Comparison of ENCODE assay signal across 8 mouse cellular contexts in genomic region chr4:147904313-147905089, GRCm38 (mm10). TPM values are rescaled to one million over a fixed set of nuclear protein-coding genes. Genes with fewer than 3 reads are reported as not detected.
DNase-seq lines count a peak whose midpoint lies in the region; ATAC-seq and TF ChIP-seq lines count a peak whose summit lies in the region.

Gene Mfn2, minus strand, starts transcription at chr4:147904704.

- peak within 1 kb of the TSS; percentile 92 for H3K4me3 ChIP-seq in hindbrain, embryonic 10.5 days
- peak within 1 kb of the TSS; percentile 94 for H3K4me3 ChIP-seq in lung, postnatal 0 days (ENCODE audit: low read depth, low read length)

- peaks cover 34% of the 10 kb centered on the region for H3K36me3 ChIP-seq in hindbrain, embryonic 10.5 days
- 0 out of 2 replicates have a peak, but pooled peaks cover 3% of the 10 kb centered on the region for H3K36me3 ChIP-seq in lung, postnatal 0 days (ENCODE audit: insufficient read depth, low read length)

- H3K9me3 ChIP-seq in hindbrain, embryonic 10.5 days: no peaks in the 10 kb centered on the region
- H3K9me3 ChIP-seq in lung, postnatal 0 days (ENCODE audit: low read length): no peaks in the 10 kb centered on the region

- peak within 1 kb of the TSS; percentile 77 for H3K4me2 ChIP-seq in lung, postnatal 0 days (replicated peaks; ENCODE audit: low read depth, low read length)

- ATAC-seq in frontal cortex, adult (ENCODE audit: low TSS enrichment): peak; percentile 94
- ATAC-seq in lung, postnatal 0 days: peak; percentile 94

- WGBS in hindbrain, embryonic 10.5 days: under 1% methylated on average over 59 of the region's 59 CpGs
- WGBS in lung, postnatal 0 days: under 1% methylated on average over 57 of the region's 59 CpGs

- peak within 1 kb of the TSS; percentile 99 for H3K27ac ChIP-seq in hindbrain, embryonic 10.5 days
- H3K27ac ChIP-seq in lung, postnatal 0 days (ENCODE audit: low read length): peak within 1 kb of the TSS; percentile 82

- no peak for TF ChIP-seq EP300 in lung, postnatal 0 days (IDR thresholded peaks at IDR 0.05)

- H3K4me1 ChIP-seq in hindbrain, embryonic 10.5 days (replicated peaks): peaks cover 13% of the 10 kb centered on the region
- 0 out of 2 replicates have a peak, but pooled peaks cover 4% of the 10 kb centered on the region for H3K4me1 ChIP-seq in lung, postnatal 0 days (ENCODE audit: insufficient read depth, low read depth, low read length)

- peak; percentile 16; the same call in 1 of the 2 replicates for TF ChIP-seq CTCF in lung, postnatal 0 days (IDR thresholded peaks at IDR 0.05)

- DNase-seq in MN1 (ENCODE audit: low spot score): peak; percentile 93
- DNase-seq in cerebellum, adult 9-10 months: peak; percentile 96
- peak; percentile 90 for DNase-seq in hindbrain, embryonic 10.5 days (ENCODE audit: low spot score)
- DNase-seq in layer of hippocampus, adult 9-11 months: peak; percentile 94
- peak; percentile 93 for DNase-seq in lung, postnatal 0 days (ENCODE audit: low spot score)
- peak; percentile 78 for DNase-seq in ovary, postnatal 14 days (ENCODE audit: low spot score)
- DNase-seq in thymus, postnatal 14 days: peak; percentile 92

- peak within 1 kb of the TSS; percentile 89 for H3K9ac ChIP-seq in lung, postnatal 0 days (replicated peaks; ENCODE audit: low read depth)

- H3K27me3 ChIP-seq in hindbrain, embryonic 10.5 days (ENCODE audit: insufficient read depth, poor library complexity, severe bottlenecking): no peaks in the 10 kb centered on the region
- H3K27me3 ChIP-seq in lung, postnatal 0 days (replicated peaks; ENCODE audit: insufficient read depth, low read length): no peaks in the 10 kb centered on the region

RNA-seq across cellular contexts. Expression of gene Mfn2, which starts in this region (rescaled TPM):
- polyA plus RNA-seq in hindbrain, embryonic 10.5 days (2016; fragmentation: Nextera tagmentation; extraction: Ambion mirVana): 43.4 and 52.4 TPM in 2 replicates
- polyA plus RNA-seq in lung, postnatal 0 days (2015; fragmentation: Nextera tagmentation; extraction: Ambion mirVana): 19.7 and 22.5 TPM in 2 replicates

Comparison
In these comparisons a context has a peak if more than half of its experiments do, and no peak if none do; other contexts are left out.
1. Peak in every context shown above with its lines: DNase-seq, ATAC-seq, H3K4me3 ChIP-seq and H3K27ac ChIP-seq.